8 mouse cellular contexts compared by ENCODE assay signal in the genomic region with DNA sequence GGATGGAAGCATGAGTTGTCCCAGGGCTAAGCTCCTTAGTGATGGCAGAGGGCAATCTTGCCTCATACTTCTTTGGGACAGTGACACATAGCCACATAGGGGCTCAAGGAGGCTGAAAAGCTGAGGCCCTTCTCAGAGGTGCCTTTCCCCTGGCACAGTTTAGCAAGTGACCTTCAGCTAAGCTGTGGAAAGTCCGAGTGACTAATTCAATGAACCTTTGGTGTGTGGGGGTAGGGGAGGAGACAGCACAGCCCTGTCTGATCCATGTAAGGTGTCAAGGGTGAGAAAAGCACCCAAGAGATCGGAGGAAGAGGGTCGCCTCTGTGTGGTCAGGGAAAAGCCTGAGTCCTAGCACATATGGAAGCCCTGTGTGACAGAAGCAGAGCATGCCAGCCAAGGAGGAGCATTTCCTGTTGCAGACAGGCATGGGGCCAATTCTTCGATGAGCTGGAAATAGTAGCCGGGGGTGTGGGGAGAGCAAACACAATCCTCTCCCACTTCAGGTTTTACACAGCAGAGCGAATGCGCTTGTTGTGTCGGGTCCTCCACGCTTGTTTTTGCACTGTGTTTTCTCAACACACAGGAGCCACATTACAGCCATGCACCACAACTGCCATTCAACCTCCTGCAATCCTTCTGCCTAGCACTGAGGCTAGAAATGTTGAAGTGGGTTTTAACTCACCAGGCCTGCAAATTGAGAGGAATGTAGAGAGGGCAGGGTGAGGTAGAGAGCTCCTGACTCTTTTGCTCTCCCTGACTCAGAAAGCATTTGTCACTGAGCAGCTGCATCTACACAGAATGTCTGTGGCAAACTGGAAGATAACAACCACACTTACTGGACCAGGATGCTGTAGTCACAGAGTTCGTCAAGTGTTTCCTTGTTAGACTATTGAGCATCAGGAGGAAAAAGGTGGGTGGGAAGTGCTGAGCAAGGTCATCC.
A peak's percentile ranks its signal among the peaks of the same experiment; 100 is the strongest.
DNase-seq lines count a peak whose midpoint lies in the region; ATAC-seq lines count a peak whose summit lies in the region.

No protein-coding gene starts in this region.

- peak; percentile 41 for DNase-seq in ovary, adult 18-20 months (ENCODE audit: low spot score)
- DNase-seq in ovary, postnatal 10 days (ENCODE audit: low spot score): no peak
- DNase-seq in cerebellum, adult 9-10 months: peak; percentile 96
- peak; percentile 68 for DNase-seq in kidney, postnatal 14 days
- DNase-seq in spleen, postnatal 14 days (ENCODE audit: low spot score in 2 of 2): no peak

- no peak overlapping the region for H3K4me3 ChIP-seq in heart, embryonic 13.5 days
- H3K4me3 ChIP-seq in lung, embryonic 15.5 days: no peak overlapping the region
- H3K4me3 ChIP-seq in stomach, embryonic 16.5 days (replicated peaks; ENCODE audit: low read length): no peak overlapping the region

- H3K9me3 ChIP-seq in heart, embryonic 13.5 days: no peaks in the 10 kb centered on the region
- H3K9me3 ChIP-seq in lung, embryonic 15.5 days: no peaks in the 10 kb centered on the region
- H3K9me3 ChIP-seq in stomach, embryonic 16.5 days (replicated peaks; ENCODE audit: control insufficient read depth, low read length): no peaks in the 10 kb centered on the region

- peak overlapping the region; percentile 64 for H3K9ac ChIP-seq in heart, embryonic 13.5 days
- H3K9ac ChIP-seq in lung, embryonic 15.5 days: no peak overlapping the region
- peak overlapping the region; percentile 10; the same call in 1 of the 2 replicates for H3K9ac ChIP-seq in stomach, embryonic 16.5 days (ENCODE audit: low read length)

- no peaks in the 10 kb centered on the region for H3K27me3 ChIP-seq in heart, embryonic 13.5 days (replicated peaks)
- no peaks in the 10 kb centered on the region for H3K27me3 ChIP-seq in lung, embryonic 15.5 days
- H3K27me3 ChIP-seq in stomach, embryonic 16.5 days (ENCODE audit: control insufficient read depth, insufficient read depth, low read length): no peaks in the 10 kb centered on the region

- H3K4me2 ChIP-seq in heart, embryonic 13.5 days: peak overlapping the region; percentile 46
- peak overlapping the region; percentile 17; the same call in 1 of the 2 replicates for H3K4me2 ChIP-seq in lung, embryonic 15.5 days
- no peak overlapping the region for H3K4me2 ChIP-seq in stomach, embryonic 16.5 days (ENCODE audit: low read depth, low read length)

- H3K36me3 ChIP-seq in heart, embryonic 13.5 days: no peaks in the 10 kb centered on the region
- H3K36me3 ChIP-seq in lung, embryonic 15.5 days: no peaks in the 10 kb centered on the region
- H3K36me3 ChIP-seq in stomach, embryonic 16.5 days (ENCODE audit: control insufficient read depth, insufficient read depth, low read length): no peaks in the 10 kb centered on the region

- 21% methylated on average over 10 of the region's 10 CpGs for WGBS in heart, embryonic 13.5 days
- WGBS in lung, embryonic 15.5 days: 19% methylated on average over 10 of the region's 10 CpGs
- 48% methylated on average over 10 of the region's 10 CpGs for WGBS in stomach, embryonic 16.5 days

- H3K4me1 ChIP-seq in heart, embryonic 13.5 days: peaks cover 36% of the 10 kb centered on the region
- H3K4me1 ChIP-seq in lung, embryonic 15.5 days: peaks cover 38% of the 10 kb centered on the region
- H3K4me1 ChIP-seq in stomach, embryonic 16.5 days (ENCODE audit: control insufficient read depth, insufficient read depth, low read length): peaks cover 13% of the 10 kb centered on the region

- ATAC-seq in heart, embryonic 13.5 days (ENCODE audit: extremely low read depth, insufficient number of reproducible peaks, low FRiP score, low TSS enrichment): peak; percentile 37; the same call in 1 of the 2 replicates
- ATAC-seq in lung, embryonic 15.5 days (ENCODE audit: borderline replicate concordance, extremely low read depth, low FRiP score, low TSS enrichment): peak; percentile 60; the same call in 1 of the 2 replicates
- ATAC-seq in stomach, embryonic 16.5 days (ENCODE audit: insufficient read depth, low FRiP score): no peak

- H3K27ac ChIP-seq in heart, embryonic 13.5 days (replicated peaks): peak overlapping the region; percentile 80
- peak overlapping the region; percentile 75 for H3K27ac ChIP-seq in lung, embryonic 15.5 days
- peak overlapping the region; percentile 36; the same call in 1 of the 2 replicates for H3K27ac ChIP-seq in stomach, embryonic 16.5 days (ENCODE audit: low read length)

Comparison
In these comparisons a context has a peak if more than half of its experiments do, and no peak if none do; other contexts are left out.
1. DNase-seq: peak in ovary, adult 18-20 months (single experiment), cerebellum, adult 9-10 months (single experiment) and kidney, postnatal 14 days (single experiment); none in ovary, postnatal 10 days (single experiment) and spleen, postnatal 14 days (0 of 2).
2. Peak in every context shown above with its lines, with median percentiles within 50 percentile points of each other: H3K27ac ChIP-seq.